ENCODE assay signal across 23 mouse cellular contexts in genomic region chr17:13564800-13565199, GRCm38 (mm10).
A peak's percentile ranks its signal among the peaks of the same experiment; 100 is the strongest.
DNase-seq lines count a peak whose midpoint lies in the region; ATAC-seq lines count a peak whose summit lies in the region.
"Had no signal": no experiment of that assay in that cellular context is flagged by ENCODE, and none has a peak within 500 bp of the region (broad histone marks: within the 10 kb centered on the region; RNA-seq: fewer than 3 reads in every experiment).

No protein-coding gene starts in this region.

- intact Hi-C loops in gastrocnemius, postnatal 36 days (cut with DNase I), result no loop called here

- H3K9ac ChIP-seq in forebrain, embryonic 11.5 days (ENCODE audit: low read length), result no peak overlapping the region
- no peak overlapping the region for H3K9ac ChIP-seq in forebrain, embryonic 14.5 days (ENCODE audit: low read length)
- H3K9ac ChIP-seq: embryonic facial prominence, embryonic 12.5 days; forebrain, embryonic 12.5 days; forebrain, embryonic 15.5 days; forebrain, postnatal 0 days had no signal

- DNase-seq in forebrain, embryonic 11.5 days (ENCODE audit: low spot score), result peak; percentile 1
- no peak for DNase-seq in forebrain, embryonic 14.5 days (ENCODE audit: low spot score)
- DNase-seq in hindbrain, embryonic 10.5 days (ENCODE audit: low spot score), result no peak
- no peak for DNase-seq in gastrocnemius, postnatal 36 days
- DNase-seq: adrenal gland, adult 8-10 months; adrenal gland, postnatal 14 days; adrenal gland, postnatal 36 days; B cell, adult 2 months; cerebellum, adult 11-12 months; cerebellum, adult 2 months; cerebellum, adult 9-10 months; cerebellum, postnatal 10 days; cerebellum, postnatal 25 days; forebrain, postnatal 0 days had no signal

- H3K4me2 ChIP-seq in forebrain, embryonic 11.5 days (ENCODE audit: low read depth, low read length, severe bottlenecking), result no peak overlapping the region
- no peak overlapping the region for H3K4me2 ChIP-seq in forebrain, embryonic 14.5 days (ENCODE audit: low read length)
- H3K4me2 ChIP-seq: embryonic facial prominence, embryonic 12.5 days; forebrain, embryonic 12.5 days; forebrain, embryonic 15.5 days had no signal

- H3K4me1 ChIP-seq in forebrain, embryonic 11.5 days (replicated peaks; ENCODE audit: control insufficient read depth, insufficient read depth, low read length), result no peaks in the 10 kb centered on the region
- no peaks in the 10 kb centered on the region for H3K4me1 ChIP-seq in forebrain, embryonic 14.5 days (ENCODE audit: control insufficient read depth, insufficient read depth, low read length)
- H3K4me1 ChIP-seq in hindbrain, embryonic 10.5 days (replicated peaks), result no peaks in the 10 kb centered on the region
- H3K4me1 ChIP-seq: embryonic facial prominence, embryonic 10.5 days; embryonic facial prominence, embryonic 12.5 days; forebrain, embryonic 12.5 days; forebrain, embryonic 15.5 days had no signal

- 92% methylated on average over 7 of the region's 7 CpGs for WGBS in forebrain, embryonic 11.5 days
- WGBS in forebrain, embryonic 14.5 days, result 94% methylated on average over 7 of the region's 7 CpGs
- 93% methylated on average over 7 of the region's 7 CpGs for WGBS in hindbrain, embryonic 10.5 days

- no peaks in the 10 kb centered on the region for H3K9me3 ChIP-seq in forebrain, embryonic 11.5 days (ENCODE audit: control insufficient read depth, low read length)
- H3K9me3 ChIP-seq in forebrain, embryonic 14.5 days (replicated peaks; ENCODE audit: control insufficient read depth, low read length), result no peaks in the 10 kb centered on the region
- H3K9me3 ChIP-seq in hindbrain, embryonic 10.5 days, result no peaks in the 10 kb centered on the region
- H3K9me3 ChIP-seq: embryonic facial prominence, embryonic 10.5 days; embryonic facial prominence, embryonic 12.5 days; forebrain, embryonic 12.5 days; forebrain, embryonic 15.5 days had no signal

- no peaks in the 10 kb centered on the region for H3K27me3 ChIP-seq in forebrain, embryonic 11.5 days (ENCODE audit: control insufficient read depth, insufficient read depth, low read length)
- no peaks in the 10 kb centered on the region for H3K27me3 ChIP-seq in forebrain, embryonic 14.5 days (replicated peaks; ENCODE audit: control insufficient read depth, insufficient read depth, low read length)
- no peaks in the 10 kb centered on the region for H3K27me3 ChIP-seq in hindbrain, embryonic 10.5 days (ENCODE audit: insufficient read depth, poor library complexity, severe bottlenecking)
- H3K27me3 ChIP-seq: embryonic facial prominence, embryonic 12.5 days; forebrain, embryonic 12.5 days; forebrain, embryonic 15.5 days; Patski had no signal

- no peak overlapping the region for H3K4me3 ChIP-seq in forebrain, embryonic 11.5 days (ENCODE audit: low read depth, low read length)
- no peak overlapping the region for H3K4me3 ChIP-seq in forebrain, embryonic 14.5 days (ENCODE audit: low read depth, low read length)
- no peak overlapping the region for H3K4me3 ChIP-seq in hindbrain, embryonic 10.5 days
- H3K4me3 ChIP-seq: embryonic facial prominence, embryonic 10.5 days; embryonic facial prominence, embryonic 12.5 days; forebrain, embryonic 12.5 days; forebrain, embryonic 15.5 days had no signal

- no peaks in the 10 kb centered on the region for H3K36me3 ChIP-seq in forebrain, embryonic 11.5 days (ENCODE audit: control insufficient read depth, insufficient read depth, low read length)
- no peaks in the 10 kb centered on the region for H3K36me3 ChIP-seq in forebrain, embryonic 14.5 days (ENCODE audit: control insufficient read depth, insufficient read depth, low read length)
- H3K36me3 ChIP-seq in hindbrain, embryonic 10.5 days, result no peaks in the 10 kb centered on the region
- H3K36me3 ChIP-seq: embryonic facial prominence, embryonic 10.5 days; embryonic facial prominence, embryonic 12.5 days; forebrain, embryonic 12.5 days; forebrain, embryonic 15.5 days; G1E had no signal

- no peak overlapping the region for H3K27ac ChIP-seq in forebrain, embryonic 11.5 days (ENCODE audit: low read depth, low read length)
- no peak overlapping the region for H3K27ac ChIP-seq in forebrain, embryonic 14.5 days (ENCODE audit: low read depth, low read length)
- no peak overlapping the region for H3K27ac ChIP-seq in hindbrain, embryonic 10.5 days
- H3K27ac ChIP-seq: embryonic facial prominence, embryonic 10.5 days; embryonic facial prominence, embryonic 12.5 days; forebrain, embryonic 12.5 days; forebrain, embryonic 15.5 days had no signal

- no peak for ATAC-seq in forebrain, embryonic 11.5 days (replicated peaks; ENCODE audit: low FRiP score)
- no peak for ATAC-seq in forebrain, embryonic 14.5 days
- ATAC-seq in CD4-positive, CD25-positive, alpha-beta regulatory T cell, adult 4 months, result peak; percentile 37
- peak; percentile 52 for ATAC-seq in inflammation-experienced regulatory T-cells, adult 6 months
- ATAC-seq: activated CD4-positive, CD25-positive, alpha-beta regulatory T cell, adult 4 months; forebrain, embryonic 15.5 days; forebrain, postnatal 0 days; Patski had no signal

Comparison
In these comparisons a context has a peak if more than half of its experiments do, and no peak if none do; other contexts are left out.
1. ATAC-seq: peak in CD4-positive, CD25-positive, alpha-beta regulatory T cell, adult 4 months (single experiment) and inflammation-experienced regulatory T-cells, adult 6 months (single experiment); none in forebrain, embryonic 11.5 days (single experiment) and forebrain, embryonic 14.5 days (single experiment).